ENCODE assay signal across 29 mouse cellular contexts in genomic region chr2:65384815-65385214, GRCm38 (mm10). TPM values are rescaled to one million over a fixed set of nuclear protein-coding genes. Genes with fewer than 3 reads are reported as not detected.
DNase-seq lines count a peak whose midpoint lies in the region; ATAC-seq and TF ChIP-seq lines count a peak whose summit lies in the region.
"Had no signal": no experiment of that assay in that cellular context is flagged by ENCODE, and none has a peak within 500 bp of the region (broad histone marks: within the 10 kb centered on the region; RNA-seq: fewer than 3 reads in every experiment).

No protein-coding gene starts in this region.

- peak; percentile 9 for DNase-seq in heart, adult 11 months
- no peak for DNase-seq in heart, postnatal 14 days
- DNase-seq in liver, adult 2 months (ENCODE audit: extremely low read depth, low read depth, low spot score) = peak; percentile 74
- DNase-seq in liver, embryonic 11.5 days (ENCODE audit: low spot score) = no peak
- DNase-seq: adrenal gland, adult 8-10 months; adrenal gland, postnatal 14 days; adrenal gland, postnatal 36 days; B cell, adult 2 months; cerebellum, adult 18-20 months; cerebellum, adult 8-10 months; cerebellum, adult 9-11 months; cerebellum, postnatal 14 days; cerebellum, postnatal 36 days; embryo, embryonic 11 days had no signal

- 33% methylated on average over 6 of the region's 6 CpGs for WGBS in liver, adult 2 months
- WGBS in liver, embryonic 11.5 days = 71% methylated on average over 6 of the region's 6 CpGs
- 68% methylated on average over 6 of the region's 6 CpGs for WGBS in intestine, embryonic 15.5 days
- WGBS in intestine, postnatal 0 days = 60% methylated on average over 6 of the region's 6 CpGs
- 87% methylated on average over 6 of the region's 6 CpGs for WGBS in midbrain, embryonic 16.5 days

- TF ChIP-seq POLR2A in liver, adult 2 months (IDR thresholded peaks at IDR 0.05; ENCODE audit: extremely low read depth, insufficient read depth, low read length) = no peak

- no peak overlapping the region for H3K27ac ChIP-seq in liver, adult 2 months (replicated peaks; ENCODE audit: insufficient read depth, low read depth, low read length)
- no peak overlapping the region for H3K27ac ChIP-seq in liver, embryonic 11.5 days (ENCODE audit: low read depth, low read length)
- no peak overlapping the region for H3K27ac ChIP-seq in intestine, embryonic 15.5 days
- H3K27ac ChIP-seq in intestine, postnatal 0 days (ENCODE audit: low read depth, low read length) = no peak overlapping the region
- H3K27ac ChIP-seq in midbrain, embryonic 16.5 days (ENCODE audit: low read length) = no peak overlapping the region
- H3K27ac ChIP-seq: embryonic facial prominence, embryonic 13.5 days; embryonic facial prominence, embryonic 15.5 days; forebrain, embryonic 10.5 days; forebrain, embryonic 12.5 days had no signal

- no peak for ATAC-seq in liver, embryonic 11.5 days (replicated peaks; ENCODE audit: low FRiP score)
- ATAC-seq in intestine, embryonic 15.5 days = peak; percentile 72; the same call in 1 of the 2 replicates
- peak; percentile 36; the same call in 1 of the 2 replicates for ATAC-seq in intestine, postnatal 0 days
- ATAC-seq in midbrain, embryonic 16.5 days = no peak
- ATAC-seq: activated CD4-positive, CD25-positive, alpha-beta regulatory T cell, adult 4 months; CD4-positive, CD25-positive, alpha-beta regulatory T cell, adult 4 months; forebrain, embryonic 14.5 days; Patski had no signal

- no peak overlapping the region for H3K9ac ChIP-seq in liver, adult 2 months (ENCODE audit: low read depth, low read length)
- H3K9ac ChIP-seq in liver, embryonic 11.5 days (ENCODE audit: low read depth, low read length) = no peak overlapping the region
- H3K9ac ChIP-seq in intestine, embryonic 15.5 days = no peak overlapping the region
- H3K9ac ChIP-seq in intestine, postnatal 0 days (ENCODE audit: low read depth, low read length) = no peak overlapping the region
- H3K9ac ChIP-seq in midbrain, embryonic 16.5 days (ENCODE audit: low read depth, low read length) = no peak overlapping the region
- H3K9ac ChIP-seq: embryonic facial prominence, embryonic 13.5 days; embryonic facial prominence, embryonic 15.5 days; forebrain, embryonic 12.5 days had no signal

- H3K4me2 ChIP-seq in liver, embryonic 11.5 days = no peak overlapping the region
- H3K4me2 ChIP-seq in intestine, embryonic 15.5 days (replicated peaks) = no peak overlapping the region
- H3K4me2 ChIP-seq in intestine, postnatal 0 days (replicated peaks; ENCODE audit: low read depth) = no peak overlapping the region
- no peak overlapping the region for H3K4me2 ChIP-seq in midbrain, embryonic 16.5 days (ENCODE audit: low read length)
- H3K4me2 ChIP-seq: embryonic facial prominence, embryonic 13.5 days; embryonic facial prominence, embryonic 15.5 days; forebrain, embryonic 12.5 days had no signal

- no peak for TF ChIP-seq CTCF in liver, adult 2 months (IDR thresholded peaks at IDR 0.05; ENCODE audit: low read depth, low read length)
- no peak for TF ChIP-seq CTCF in intestine, postnatal 0 days (IDR thresholded peaks at IDR 0.05; ENCODE audit: low read depth)

- H3K4me3 ChIP-seq in liver, adult 2 months (ENCODE audit: insufficient read depth, low read depth, low read length) = no peak overlapping the region
- H3K4me3 ChIP-seq in liver, embryonic 11.5 days (ENCODE audit: low read depth, low read length) = no peak overlapping the region
- no peak overlapping the region for H3K4me3 ChIP-seq in intestine, embryonic 15.5 days (replicated peaks)
- H3K4me3 ChIP-seq in intestine, postnatal 0 days (ENCODE audit: low read depth, low read length) = no peak overlapping the region
- H3K4me3 ChIP-seq in midbrain, embryonic 16.5 days (ENCODE audit: low read depth, low read length) = no peak overlapping the region
- H3K4me3 ChIP-seq: embryonic facial prominence, embryonic 13.5 days; embryonic facial prominence, embryonic 15.5 days; erythroblast, embryonic 14.5 days; forebrain, embryonic 10.5 days; forebrain, embryonic 12.5 days had no signal

- H3K9me3 ChIP-seq in liver, embryonic 11.5 days (ENCODE audit: control insufficient read depth, low read length) = no peaks in the 10 kb centered on the region
- no peaks in the 10 kb centered on the region for H3K9me3 ChIP-seq in intestine, embryonic 15.5 days
- no peaks in the 10 kb centered on the region for H3K9me3 ChIP-seq in intestine, postnatal 0 days (ENCODE audit: control insufficient read depth)
- H3K9me3 ChIP-seq in midbrain, embryonic 16.5 days (replicated peaks; ENCODE audit: control insufficient read depth, low read length, poor library complexity, severe bottlenecking) = no peaks in the 10 kb centered on the region
- H3K9me3 ChIP-seq: embryonic facial prominence, embryonic 13.5 days; embryonic facial prominence, embryonic 15.5 days; forebrain, embryonic 10.5 days; forebrain, embryonic 12.5 days had no signal

- H3K27me3 ChIP-seq in liver, adult 2 months (ENCODE audit: control insufficient read depth, insufficient read depth, low read length) = no peaks in the 10 kb centered on the region
- H3K27me3 ChIP-seq in liver, embryonic 11.5 days (replicated peaks; ENCODE audit: control insufficient read depth, insufficient read depth, low read length) = no peaks in the 10 kb centered on the region
- no peaks in the 10 kb centered on the region for H3K27me3 ChIP-seq in intestine, embryonic 15.5 days (replicated peaks)
- no peaks in the 10 kb centered on the region for H3K27me3 ChIP-seq in intestine, postnatal 0 days (replicated peaks; ENCODE audit: control insufficient read depth, insufficient read depth, low read length)
- H3K27me3 ChIP-seq in midbrain, embryonic 16.5 days (ENCODE audit: control insufficient read depth, insufficient read depth, low read depth, low read length) = no peaks in the 10 kb centered on the region
- H3K27me3 ChIP-seq: CH12.LX; embryonic facial prominence, embryonic 13.5 days; embryonic facial prominence, embryonic 15.5 days; forebrain, embryonic 12.5 days had no signal

- intact Hi-C loops in heart, postnatal 14 days (cut with DNase I) = no loop called here

- H3K79me2 ChIP-seq in liver, adult 2 months (ENCODE audit: control insufficient read depth, insufficient read depth, low read length) = no peaks in the 10 kb centered on the region

- no peaks in the 10 kb centered on the region for H3K36me3 ChIP-seq in liver, adult 2 months (ENCODE audit: control insufficient read depth, insufficient read depth, low read length)
- H3K36me3 ChIP-seq in liver, embryonic 11.5 days (ENCODE audit: control insufficient read depth, insufficient read depth, low read length) = no peaks in the 10 kb centered on the region
- no peaks in the 10 kb centered on the region for H3K36me3 ChIP-seq in intestine, embryonic 15.5 days
- no peaks in the 10 kb centered on the region for H3K36me3 ChIP-seq in intestine, postnatal 0 days (ENCODE audit: control insufficient read depth, insufficient read depth)
- no peaks in the 10 kb centered on the region for H3K36me3 ChIP-seq in midbrain, embryonic 16.5 days (ENCODE audit: control insufficient read depth, insufficient read depth, low read length)
- H3K36me3 ChIP-seq: embryonic facial prominence, embryonic 13.5 days; embryonic facial prominence, embryonic 15.5 days; forebrain, embryonic 10.5 days; forebrain, embryonic 12.5 days; G1E had no signal

- H3K4me1 ChIP-seq in liver, adult 2 months (ENCODE audit: control insufficient read depth, insufficient read depth, low read length) = peaks cover 4% of the 10 kb centered on the region
- no peaks in the 10 kb centered on the region; the same call in 1 of the 2 replicates for H3K4me1 ChIP-seq in liver, embryonic 11.5 days (replicated peaks; ENCODE audit: control insufficient read depth, insufficient read depth, low read length)
- H3K4me1 ChIP-seq in intestine, embryonic 15.5 days (replicated peaks) = no peaks in the 10 kb centered on the region
- 0 out of 2 replicates have a peak, but pooled peaks cover 4% of the 10 kb centered on the region for H3K4me1 ChIP-seq in intestine, postnatal 0 days (replicated peaks; ENCODE audit: control insufficient read depth, insufficient read depth, low read length)
- H3K4me1 ChIP-seq in midbrain, embryonic 16.5 days (ENCODE audit: control insufficient read depth, insufficient read depth, low read length) = no peaks in the 10 kb centered on the region
- H3K4me1 ChIP-seq: embryonic facial prominence, embryonic 15.5 days; forebrain, embryonic 12.5 days had no signal

RNA-seq across cellular contexts. Expression of gene Slc38a11, which starts 21.0 kb away (rescaled TPM):
- total RNA-seq in heart, postnatal 14 days (2021) = 1 to 10 TPM; 1.9 to 2.4 TPM
- total RNA-seq in liver, adult 2 months (2014; rRNA removed) = 0.27 and 0.37 TPM in 2 replicates
- not detected in 2 replicates for polyA plus RNA-seq in liver, adult 2 months (2012; rRNA removed)
- 0.23 TPM in 1 of 2 replicates, not detected in the other for polyA plus RNA-seq in liver, embryonic 11.5 days (2014; fragmentation: Nextera tagmentation; extraction: Ambion mirVana)
- polyA plus RNA-seq in intestine, embryonic 15.5 days (2015; fragmentation: Nextera tagmentation; extraction: Ambion mirVana) = 0.66 and 1.0 TPM in 2 replicates
- polyA plus RNA-seq in intestine, postnatal 0 days (2015; fragmentation: Nextera tagmentation; extraction: Ambion mirVana) = 0.50 and 0.63 TPM in 2 replicates
- polyA plus RNA-seq in midbrain, embryonic 16.5 days (2015; fragmentation: Nextera tagmentation; extraction: Ambion mirVana) = 1.3 and 1.6 TPM in 2 replicates
- total RNA-seq: CH12.LX had no signal
- polyA plus RNA-seq: activated CD4-positive, CD25-positive, alpha-beta regulatory T cell, adult 4 months; CD4-positive, CD25-positive, alpha-beta regulatory T cell, adult 4 months; embryonic facial prominence, embryonic 11.5 days; erythroblast, embryonic 14.5 days; G1E; Patski had no signal

Comparison
In these comparisons a context has a peak if more than half of its experiments do, and no peak if none do; other contexts are left out.
1. DNase-seq: peak in heart, adult 11 months (single experiment) and liver, adult 2 months (single experiment); none in heart, postnatal 14 days (0 of 2) and liver, embryonic 11.5 days (single experiment).
2. ATAC-seq: peak in intestine, embryonic 15.5 days (single experiment) and intestine, postnatal 0 days (single experiment); none in liver, embryonic 11.5 days (single experiment) and midbrain, embryonic 16.5 days (single experiment).